Mouse (Mus musculus) R1 (cell line): ENCODE measurements around the gene Traf5.
A peak's percentile ranks its signal among the peaks of the same experiment; 100 is the strongest.

Source experiments
- DNase-seq: peaks from one replicate; pipeline ENCODE4 v3.0.0-alpha.2; 2018; ENCODE audit warnings: low read depth, low spot score

Traf5 gene

GRCm38 (mm10) chr1:192091806-192092772 is at the start of gene Traf5:
TSS of gene Traf5 (minus strand) at chr1:192092559.
- DNase-seq = peak; percentile 91

GRCm38 (mm10) chr1:192140313-192140712 is 48.0 kb upstream of the Traf5 start:
- DNase-seq = no peak

- peak; percentile 63 for DNase-seq
These were observed 45.9 kb upstream of the Traf5 start, which contains the start of gene Rcor3 for GRCm38 (mm10) chr1:192137926-192138910. TSS of gene Rcor3 (minus strand) at chr1:192138062.

GRCm38 (mm10) chr1:192137291-192137925 is 45.0 kb upstream of the Traf5 start:
- peak; percentile 54 for DNase-seq

- DNase-seq = peak; percentile 89
These were observed 44.4 kb upstream of the Traf5 start for GRCm38 (mm10) chr1:192136561-192137290.

- DNase-seq = no peak
These were observed 37.8 kb upstream of the Traf5 start for GRCm38 (mm10) chr1:192130202-192130601.

GRCm38 (mm10) chr1:192128343-192128742 is 36.0 kb upstream of the Traf5 start:
- no peak for DNase-seq

- no peak for DNase-seq
These were observed 33.4 kb upstream of the Traf5 start for GRCm38 (mm10) chr1:192125761-192126160.

GRCm38 (mm10) chr1:192116262-192116661 is 23.9 kb upstream of the Traf5 start:
- no peak for DNase-seq

GRCm38 (mm10) chr1:192115378-192115777 is 23.0 kb upstream of the Traf5 start:
- DNase-seq = no peak

- no peak for DNase-seq
These were observed 16.8 kb upstream of the Traf5 start for GRCm38 (mm10) chr1:192109169-192109568.

- DNase-seq = peak; percentile 57
These were observed 15.0 kb upstream of the Traf5 start for GRCm38 (mm10) chr1:192107352-192107751.

GRCm38 (mm10) chr1:192105902-192106389 is 13.6 kb upstream of the Traf5 start:
- no peak for DNase-seq

GRCm38 (mm10) chr1:192104021-192104420 is 11.7 kb upstream of the Traf5 start:
- DNase-seq = no peak

- DNase-seq = no peak
These were observed 10.8 kb upstream of the Traf5 start for GRCm38 (mm10) chr1:192103176-192103575.

GRCm38 (mm10) chr1:192101359-192101758 is 9.0 kb upstream of the Traf5 start:
- peak; percentile 66 for DNase-seq

GRCm38 (mm10) chr1:192100742-192101141 is 8.4 kb upstream of the Traf5 start:
- DNase-seq = no peak

GRCm38 (mm10) chr1:192095626-192096025 is 3.3 kb upstream of the Traf5 start:
- no peak for DNase-seq

GRCm38 (mm10) chr1:192094451-192095170 is 2.3 kb upstream of the Traf5 start:
- DNase-seq = peak; percentile 82
